In the genomic region with DNA sequence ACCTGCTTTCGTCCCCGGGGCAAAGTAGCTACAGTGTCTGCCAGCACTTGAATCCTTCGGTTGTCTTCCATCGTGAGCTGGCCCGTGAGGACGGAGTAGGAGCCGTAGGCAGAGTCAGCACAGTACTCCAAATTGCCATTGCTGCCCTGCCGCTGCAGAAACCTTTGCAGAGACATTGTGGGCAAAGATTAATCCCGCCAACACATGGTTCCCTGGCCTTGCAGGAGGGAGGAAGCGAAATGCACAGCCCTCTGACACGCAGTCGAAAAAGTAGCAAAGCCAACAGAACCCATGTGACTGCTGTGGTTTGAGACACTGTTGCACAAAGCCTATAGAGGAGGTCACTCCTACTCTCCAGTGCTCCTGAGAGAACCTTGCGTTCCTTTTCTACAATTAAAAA, we compare ENCODE assay signal across 11 mouse cellular contexts. TPM values are rescaled to one million over a fixed set of nuclear protein-coding genes. Genes with fewer than 3 reads are reported as not detected.
DNase-seq lines count a peak whose midpoint lies in the region; ATAC-seq and TF ChIP-seq lines count a peak whose summit lies in the region.
"Had no signal": no experiment of that assay in that cellular context is flagged by ENCODE, and none has a peak within 500 bp of the region (broad histone marks: within the 10 kb centered on the region; RNA-seq: fewer than 3 reads in every experiment).

No protein-coding gene starts in this region.

- no peaks in the 10 kb centered on the region for H3K9me3 ChIP-seq in liver, embryonic 13.5 days (replicated peaks)
- no peaks in the 10 kb centered on the region for H3K9me3 ChIP-seq in hindbrain, embryonic 14.5 days (ENCODE audit: control insufficient read depth, low read length)
- H3K9me3 ChIP-seq: hindbrain, embryonic 15.5 days had no signal

- H3K36me3 ChIP-seq in liver, adult 2 months (ENCODE audit: control insufficient read depth, insufficient read depth, low read length) = no peaks in the 10 kb centered on the region
- no peaks in the 10 kb centered on the region for H3K36me3 ChIP-seq in liver, embryonic 13.5 days
- no peaks in the 10 kb centered on the region for H3K36me3 ChIP-seq in hindbrain, embryonic 14.5 days (replicated peaks; ENCODE audit: control insufficient read depth, insufficient read depth)
- H3K36me3 ChIP-seq: hindbrain, embryonic 15.5 days had no signal

- peak overlapping the region; percentile 57 for H3K4me2 ChIP-seq in liver, embryonic 13.5 days
- no peak overlapping the region for H3K4me2 ChIP-seq in hindbrain, embryonic 14.5 days (replicated peaks)
- H3K4me2 ChIP-seq: hindbrain, embryonic 15.5 days; lung, embryonic 14.5 days had no signal

- peak overlapping the region; percentile 67 for H3K9ac ChIP-seq in liver, adult 2 months (ENCODE audit: low read depth, low read length)
- 0 out of 2 replicates have a peak overlapping the region, but pooled peaks have one; percentile 17 for H3K9ac ChIP-seq in liver, embryonic 13.5 days
- H3K9ac ChIP-seq in hindbrain, embryonic 14.5 days = no peak overlapping the region
- H3K9ac ChIP-seq: hindbrain, embryonic 15.5 days; lung, embryonic 14.5 days had no signal

- H3K79me2 ChIP-seq in liver, adult 2 months (ENCODE audit: control insufficient read depth, insufficient read depth, low read length) = no peaks in the 10 kb centered on the region

- peak overlapping the region; percentile 47; the same call in 1 of the 2 replicates for H3K4me3 ChIP-seq in liver, adult 2 months (ENCODE audit: insufficient read depth, low read depth, low read length)
- H3K4me3 ChIP-seq in liver, embryonic 13.5 days (replicated peaks) = peak overlapping the region; percentile 42
- no peak overlapping the region for H3K4me3 ChIP-seq in hindbrain, embryonic 14.5 days (replicated peaks; ENCODE audit: low read length)
- H3K4me3 ChIP-seq: hindbrain, embryonic 15.5 days had no signal

- H3K27ac ChIP-seq in liver, adult 2 months (replicated peaks; ENCODE audit: insufficient read depth, low read depth, low read length) = no peak overlapping the region
- H3K27ac ChIP-seq in liver, embryonic 13.5 days = no peak overlapping the region
- H3K27ac ChIP-seq in hindbrain, embryonic 14.5 days = no peak overlapping the region
- H3K27ac ChIP-seq: hindbrain, embryonic 15.5 days had no signal

- TF ChIP-seq CTCF in liver, adult 2 months (IDR thresholded peaks at IDR 0.05; ENCODE audit: low read depth, low read length) = no peak

- 86% methylated on average over 13 of the region's 13 CpGs for WGBS in liver, adult 2 months
- 38% methylated on average over 13 of the region's 13 CpGs for WGBS in liver, embryonic 13.5 days (ENCODE audit: insufficient replicate concordance)
- WGBS in hindbrain, embryonic 14.5 days = 95% methylated on average over 13 of the region's 13 CpGs

- H3K4me1 ChIP-seq in liver, adult 2 months (ENCODE audit: control insufficient read depth, insufficient read depth, low read length) = no peaks in the 10 kb centered on the region
- H3K4me1 ChIP-seq in liver, embryonic 13.5 days (replicated peaks) = peaks cover 25% of the 10 kb centered on the region
- H3K4me1 ChIP-seq in hindbrain, embryonic 14.5 days (replicated peaks; ENCODE audit: control insufficient read depth, insufficient read depth, low read length) = no peaks in the 10 kb centered on the region
- H3K4me1 ChIP-seq: hindbrain, embryonic 15.5 days had no signal

- no peaks in the 10 kb centered on the region for H3K27me3 ChIP-seq in liver, adult 2 months (ENCODE audit: control insufficient read depth, insufficient read depth, low read length)
- H3K27me3 ChIP-seq in liver, embryonic 13.5 days = no peaks in the 10 kb centered on the region
- no peaks in the 10 kb centered on the region for H3K27me3 ChIP-seq in hindbrain, embryonic 14.5 days (ENCODE audit: control insufficient read depth, insufficient read depth, low read length)
- H3K27me3 ChIP-seq: hindbrain, embryonic 15.5 days had no signal

- peak; percentile 30 for DNase-seq in liver, adult 2 months (ENCODE audit: extremely low read depth, low read depth, low spot score)
- DNase-seq in liver = no peak
- no peak for DNase-seq in liver, embryonic 13.5 days
- peak; percentile 72 to 76 for DNase-seq in natural killer cell, adult 2 months (ENCODE audit: low spot score in 2 of 2)
- peak; percentile 73 for DNase-seq in thymus, postnatal 4 days
- DNase-seq in hindbrain, embryonic 14.5 days (ENCODE audit: low spot score) = no peak
- DNase-seq in left cerebral cortex, postnatal 36 days (ENCODE audit: low spot score in 2 of 2) = no peak
- no peak for DNase-seq in layer of hippocampus, adult 18-20 months (ENCODE audit: low spot score in 2 of 2)
- DNase-seq: lung, embryonic 14.5 days; right cerebral cortex, adult 18-20 months had no signal

- ATAC-seq in liver, embryonic 13.5 days (ENCODE audit: low read depth) = 0 out of 2 replicates have a peak, but pooled peaks have one; percentile 21
- ATAC-seq in hindbrain, embryonic 14.5 days (ENCODE audit: low FRiP score) = no peak

- no peak for TF ChIP-seq POLR2A in liver, adult 2 months (IDR thresholded peaks at IDR 0.05; ENCODE audit: extremely low read depth, insufficient read depth, low read length)

- intact Hi-C loops in left cerebral cortex, postnatal 36 days (cut with DNase I) = no loop called here

RNA-seq across cellular contexts. Expression of a gene that starts 35.5 kb away (rescaled TPM):
- 1.7 and 4.1 TPM in 2 replicates for total RNA-seq in liver, adult 2 months (2014; rRNA removed)
- polyA plus RNA-seq in liver, adult 2 months (2012; rRNA removed) = 0.91 and 0.92 TPM in 2 replicates
- polyA plus RNA-seq in liver, embryonic 13.5 days (2015; fragmentation: Nextera tagmentation; extraction: Ambion mirVana) = 1.6 and 2.5 TPM in 2 replicates
- polyA plus RNA-seq in hindbrain, embryonic 14.5 days (2014; fragmentation: Nextera tagmentation; extraction: Ambion mirVana) = 0.34 TPM in 1 of 2 replicates, not detected in the other
- not detected for total RNA-seq in left cerebral cortex, postnatal 36 days (2021)
- total RNA-seq in layer of hippocampus, adult 18-20 months (2021) = not detected

Comparison
In these comparisons a context has a peak if more than half of its experiments do, and no peak if none do; other contexts are left out.
1. DNase-seq: peak in liver, adult 2 months (single experiment), natural killer cell, adult 2 months (2 of 2) and thymus, postnatal 4 days (single experiment); none in liver (single experiment), liver, embryonic 13.5 days (single experiment), hindbrain, embryonic 14.5 days (single experiment), left cerebral cortex, postnatal 36 days (0 of 2) and layer of hippocampus, adult 18-20 months (0 of 2).